Mouse (Mus musculus) gastrocnemius, postnatal 36 days (tissue): ENCODE results near the gene Rgs6. TPM values are rescaled to one million over a fixed set of nuclear protein-coding genes. Genes with fewer than 3 reads are reported as not detected.

ENCODE experiments used
- DNase-seq, 2 experiments: peaks; one replicate each; pipeline ENCODE4 v3.0.0; 2022
- intact Hi-C: fragments of 180-260 bp; cut with DNase I; formaldehyde crosslinking; loops from one replicate; pipeline ENCODE4 v1.15.1; 2025
- total RNA-seq, 2 experiments: library from RNA; stranded (reverse); gene quantifications; 2 replicates each; pipeline ENCODE4 v1.2.3; 2021

Gene Rgs6
- total RNA-seq, 2 experiments from 2014 or later, result 0.44 to 0.48 TPM

- intact Hi-C loops, result loop anchor here (5.0 kb wide), 1 partner anchor 207 kb away; no protein-coding TSS in a partner anchor
- DNase-seq, result no peak
Observed at GRCm38 (mm10) chr12:83110711-83111110, 522.6 kb downstream of the Rgs6 start.

- intact Hi-C loops, result loop anchor here (5.0 kb wide), 1 partner anchor 205 kb away; no protein-coding TSS in a partner anchor
- no peak for DNase-seq
Observed at GRCm38 (mm10) chr12:83112283-83112682, 524.2 kb downstream of the Rgs6 start.

- no peak for DNase-seq
- intact Hi-C loops, result loop anchor here (5.0 kb wide), 1 partner anchor 204 kb away; no protein-coding TSS in a partner anchor
Observed at GRCm38 (mm10) chr12:83112901-83113628, 525.0 kb downstream of the Rgs6 start.

- intact Hi-C loops, result loop anchor here (2.0 to 5.0 kb wide), 2 partner anchors 203 to 389 kb away; no protein-coding TSS in a partner anchor
- no peak for DNase-seq
Observed at GRCm38 (mm10) chr12:83113971-83114370, 525.9 kb downstream of the Rgs6 start.

GRCm38 (mm10) chr12:83114396-83115053 is 526.4 kb downstream of the Rgs6 start:
- DNase-seq, result peak; percentile 59 to 63
- intact Hi-C loops, result loop anchor here (2.0 to 5.0 kb wide), 2 partner anchors 203 to 388 kb away; no protein-coding TSS in a partner anchor

GRCm38 (mm10) chr12:83124111-83124510 is 536.0 kb downstream of the Rgs6 start:
- no peak for DNase-seq
- intact Hi-C loops, result loop anchor here (5.0 kb wide), 1 partner anchor 118 kb away; no protein-coding TSS in a partner anchor

- DNase-seq, result no peak
- intact Hi-C loops, result no loop called here
Observed at GRCm38 (mm10) chr12:83125284-83125683, 537.2 kb downstream of the Rgs6 start.

GRCm38 (mm10) chr12:83126923-83127322 is 538.8 kb downstream of the Rgs6 start:
- DNase-seq, result no peak
- intact Hi-C loops, result no loop called here

- no peak for DNase-seq
- intact Hi-C loops, result no loop called here
Observed at GRCm38 (mm10) chr12:83127955-83128354, 539.9 kb downstream of the Rgs6 start.

GRCm38 (mm10) chr12:83128606-83129005 is 540.5 kb downstream of the Rgs6 start:
- intact Hi-C loops, result no loop called here
- no peak for DNase-seq

- intact Hi-C loops, result loop anchor here (5.0 kb wide), 1 partner anchor 186 kb away; no protein-coding TSS in a partner anchor
- no peak for DNase-seq
Observed at GRCm38 (mm10) chr12:83131405-83131804, 543.3 kb downstream of the Rgs6 start.

GRCm38 (mm10) chr12:83133827-83134226 is 545.7 kb downstream of the Rgs6 start:
- intact Hi-C loops, result loop anchor here (5.0 kb wide), 1 partner anchor 183 kb away; no protein-coding TSS in a partner anchor
- peak in 1 of 2 experiments; percentile 56 for DNase-seq

GRCm38 (mm10) chr12:83136031-83136430 is 547.9 kb downstream of the Rgs6 start:
- no peak for DNase-seq
- intact Hi-C loops, result no loop called here

GRCm38 (mm10) chr12:83136460-83136859 is 548.4 kb downstream of the Rgs6 start:
- DNase-seq, result no peak
- intact Hi-C loops, result no loop called here

GRCm38 (mm10) chr12:83137001-83137400 is 548.9 kb downstream of the Rgs6 start:
- intact Hi-C loops, result no loop called here
- no peak for DNase-seq

GRCm38 (mm10) chr12:83141164-83141563 is 553.1 kb downstream of the Rgs6 start:
- intact Hi-C loops, result no loop called here
- DNase-seq, result no peak

- DNase-seq, result no peak
- intact Hi-C loops, result no loop called here
Observed at GRCm38 (mm10) chr12:83142507-83142906, 554.4 kb downstream of the Rgs6 start.

- intact Hi-C loops, result no loop called here
- DNase-seq, result no peak
Observed at GRCm38 (mm10) chr12:83143071-83143470, 555.0 kb downstream of the Rgs6 start.

GRCm38 (mm10) chr12:83143574-83143973 is 555.5 kb downstream of the Rgs6 start:
- no peak for DNase-seq
- intact Hi-C loops, result no loop called here

GRCm38 (mm10) chr12:83145074-83145473 is 557.0 kb downstream of the Rgs6 start:
- peak in 1 of 2 experiments; percentile 32 for DNase-seq
- intact Hi-C loops, result no loop called here

- intact Hi-C loops, result no loop called here
- no peak for DNase-seq
Observed at GRCm38 (mm10) chr12:83145902-83146301, 557.8 kb downstream of the Rgs6 start.
